ENCODE assay signal across 28 mouse cellular contexts in the genomic region with DNA sequence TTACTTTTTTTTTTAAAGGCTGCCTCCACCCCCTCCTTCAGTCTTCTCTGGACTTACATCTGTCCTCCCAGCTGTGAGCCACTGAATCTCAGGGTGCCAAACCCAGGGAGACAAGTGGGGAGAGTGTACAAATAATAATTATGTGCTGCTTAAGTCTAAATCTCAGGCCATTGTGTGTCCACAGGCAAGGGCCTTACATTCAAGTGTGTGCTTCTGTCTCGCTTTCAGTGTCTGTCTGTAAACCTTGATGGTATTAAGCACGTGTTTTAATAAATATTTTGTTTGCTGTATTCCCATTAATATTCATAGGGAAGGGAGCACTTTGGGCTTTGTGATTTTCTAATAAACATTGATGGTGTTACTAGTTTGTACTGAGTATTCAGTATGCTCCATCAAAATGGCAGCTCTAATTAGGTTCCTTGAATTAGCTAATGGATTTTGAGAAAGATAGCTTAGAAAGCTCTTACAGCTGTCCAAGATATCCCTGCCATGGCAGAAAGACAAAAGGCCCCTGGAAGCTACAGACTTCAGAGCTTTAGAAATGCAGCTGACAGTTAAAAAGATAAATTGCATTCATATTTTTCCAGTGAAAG.
DNase-seq lines count a peak whose midpoint lies in the region; ATAC-seq and TF ChIP-seq lines count a peak whose summit lies in the region.
"Had no signal": no experiment of that assay in that cellular context is flagged by ENCODE, and none has a peak within 500 bp of the region (broad histone marks: within the 10 kb centered on the region; RNA-seq: fewer than 3 reads in every experiment).

No protein-coding gene starts in this region.

- TF ChIP-seq CTCF in hindbrain, postnatal 0 days (IDR thresholded peaks at IDR 0.05; ENCODE audit: low read depth): no peak

- peak overlapping the region; percentile 51; the same call in 1 of the 2 replicates for H3K27ac ChIP-seq in forebrain, embryonic 12.5 days
- H3K27ac ChIP-seq in forebrain, embryonic 10.5 days: no peak overlapping the region
- H3K27ac ChIP-seq in hindbrain, embryonic 13.5 days: peak overlapping the region; percentile 75
- H3K27ac ChIP-seq in hindbrain, postnatal 0 days: no peak overlapping the region
- 0 out of 2 replicates have a peak overlapping the region, but pooled peaks have one; percentile 39 for H3K27ac ChIP-seq in neural tube, embryonic 13.5 days (replicated peaks)
- H3K27ac ChIP-seq: embryonic facial prominence, embryonic 12.5 days; hindbrain, embryonic 15.5 days; intestine, embryonic 15.5 days; layer of hippocampus, adult 2 months; left cerebral cortex, adult 2 months; limb, embryonic 12.5 days; liver, embryonic 15.5 days; lung, embryonic 15.5 days; midbrain, embryonic 13.5 days; stomach, postnatal 0 days had no signal

- H3K4me2 ChIP-seq in forebrain, embryonic 12.5 days: no peak overlapping the region
- H3K4me2 ChIP-seq in hindbrain, embryonic 13.5 days: no peak overlapping the region
- H3K4me2 ChIP-seq in hindbrain, postnatal 0 days (ENCODE audit: low read depth, low read length): no peak overlapping the region
- H3K4me2 ChIP-seq in neural tube, embryonic 13.5 days: no peak overlapping the region
- H3K4me2 ChIP-seq: embryonic facial prominence, embryonic 12.5 days; hindbrain, embryonic 15.5 days; intestine, embryonic 15.5 days; limb, embryonic 12.5 days; liver, embryonic 15.5 days; lung, embryonic 15.5 days; midbrain, embryonic 13.5 days had no signal

- H3K27me3 ChIP-seq in forebrain, embryonic 12.5 days: no peaks in the 10 kb centered on the region
- H3K27me3 ChIP-seq in forebrain, embryonic 10.5 days (ENCODE audit: poor library complexity, severe bottlenecking): no peaks in the 10 kb centered on the region
- no peaks in the 10 kb centered on the region for H3K27me3 ChIP-seq in hindbrain, embryonic 13.5 days
- no peaks in the 10 kb centered on the region for H3K27me3 ChIP-seq in hindbrain, postnatal 0 days (ENCODE audit: insufficient read depth, low read length)
- H3K27me3 ChIP-seq in neural tube, embryonic 13.5 days: no peaks in the 10 kb centered on the region
- H3K27me3 ChIP-seq: embryonic facial prominence, embryonic 12.5 days; hindbrain, embryonic 15.5 days; intestine, embryonic 15.5 days; limb, embryonic 12.5 days; liver, embryonic 15.5 days; lung, embryonic 15.5 days; midbrain, embryonic 13.5 days had no signal

- ATAC-seq in forebrain, embryonic 12.5 days (ENCODE audit: low FRiP score): peak; percentile 46
- ATAC-seq in hindbrain, embryonic 13.5 days (ENCODE audit: low FRiP score): no peak
- ATAC-seq in hindbrain, postnatal 0 days: no peak
- no peak for ATAC-seq in neural tube, embryonic 13.5 days (ENCODE audit: low read depth)
- ATAC-seq: intestine, embryonic 15.5 days; midbrain, embryonic 13.5 days had no signal

- no peak overlapping the region for H3K4me3 ChIP-seq in forebrain, embryonic 12.5 days (replicated peaks)
- no peak overlapping the region for H3K4me3 ChIP-seq in forebrain, embryonic 10.5 days
- H3K4me3 ChIP-seq in hindbrain, embryonic 13.5 days: no peak overlapping the region
- H3K4me3 ChIP-seq in hindbrain, postnatal 0 days (ENCODE audit: low read length): no peak overlapping the region
- H3K4me3 ChIP-seq in neural tube, embryonic 13.5 days: no peak overlapping the region
- H3K4me3 ChIP-seq: embryonic facial prominence, embryonic 12.5 days; hindbrain, embryonic 15.5 days; intestine, embryonic 15.5 days; layer of hippocampus, adult 2 months; left cerebral cortex, adult 2 months; limb, embryonic 12.5 days; liver, embryonic 15.5 days; lung, embryonic 15.5 days; midbrain, embryonic 13.5 days had no signal

- H3K9ac ChIP-seq in forebrain, embryonic 12.5 days: no peak overlapping the region
- no peak overlapping the region for H3K9ac ChIP-seq in hindbrain, embryonic 13.5 days
- no peak overlapping the region for H3K9ac ChIP-seq in hindbrain, postnatal 0 days (replicated peaks; ENCODE audit: low read length)
- H3K9ac ChIP-seq in neural tube, embryonic 13.5 days: no peak overlapping the region
- H3K9ac ChIP-seq: embryonic facial prominence, embryonic 12.5 days; hindbrain, embryonic 15.5 days; intestine, embryonic 15.5 days; limb, embryonic 12.5 days; liver, embryonic 15.5 days; lung, embryonic 15.5 days; midbrain, embryonic 13.5 days had no signal

- no peak for DNase-seq in forebrain, embryonic 10.5 days (ENCODE audit: extremely low spot score, low spot score)
- DNase-seq in hindbrain, postnatal 0 days (ENCODE audit: low spot score): no peak
- no peak for DNase-seq in neural tube, embryonic 10.5 days (ENCODE audit: extremely low spot score, low spot score)
- no peak for DNase-seq in gastrocnemius, postnatal 10 days
- DNase-seq: adrenal gland, adult 8-10 months; cerebellum, adult 8-10 months; cerebellum, postnatal 25 days; gastrocnemius, postnatal 14 days; heart, postnatal 14 days; kidney, adult 2 months; kidney, postnatal 36 days; right cerebral cortex, postnatal 4 days; thymus, adult 18-20 months; thymus, postnatal 25 days had no signal

- H3K4me1 ChIP-seq in forebrain, embryonic 12.5 days: peaks cover 8% of the 10 kb centered on the region
- peaks cover 9% of the 10 kb centered on the region; the same call in 1 of the 2 replicates for H3K4me1 ChIP-seq in forebrain, embryonic 10.5 days
- H3K4me1 ChIP-seq in hindbrain, embryonic 13.5 days (replicated peaks): peaks cover 7% of the 10 kb centered on the region
- no peaks in the 10 kb centered on the region for H3K4me1 ChIP-seq in hindbrain, postnatal 0 days (ENCODE audit: insufficient read depth, low read length)
- 0 out of 2 replicates have a peak, but pooled peaks cover 7% of the 10 kb centered on the region for H3K4me1 ChIP-seq in neural tube, embryonic 13.5 days (replicated peaks)
- H3K4me1 ChIP-seq: embryonic facial prominence, embryonic 12.5 days; intestine, embryonic 15.5 days; limb, embryonic 12.5 days; liver, embryonic 15.5 days; lung, embryonic 15.5 days had no signal

- no peaks in the 10 kb centered on the region for H3K9me3 ChIP-seq in forebrain, embryonic 12.5 days
- no peaks in the 10 kb centered on the region for H3K9me3 ChIP-seq in forebrain, embryonic 10.5 days
- H3K9me3 ChIP-seq in hindbrain, embryonic 13.5 days: no peaks in the 10 kb centered on the region
- no peaks in the 10 kb centered on the region for H3K9me3 ChIP-seq in hindbrain, postnatal 0 days (ENCODE audit: low read length)
- H3K9me3 ChIP-seq in neural tube, embryonic 13.5 days: no peaks in the 10 kb centered on the region
- H3K9me3 ChIP-seq: embryonic facial prominence, embryonic 12.5 days; G1E; hindbrain, embryonic 15.5 days; intestine, embryonic 15.5 days; limb, embryonic 12.5 days; liver, embryonic 15.5 days; lung, embryonic 15.5 days; midbrain, embryonic 13.5 days had no signal

- no peaks in the 10 kb centered on the region for H3K36me3 ChIP-seq in forebrain, embryonic 12.5 days (replicated peaks)
- H3K36me3 ChIP-seq in forebrain, embryonic 10.5 days (replicated peaks): no peaks in the 10 kb centered on the region
- H3K36me3 ChIP-seq in hindbrain, embryonic 13.5 days: no peaks in the 10 kb centered on the region
- H3K36me3 ChIP-seq in hindbrain, postnatal 0 days (ENCODE audit: insufficient read depth, low read length): no peaks in the 10 kb centered on the region
- no peaks in the 10 kb centered on the region for H3K36me3 ChIP-seq in neural tube, embryonic 13.5 days
- H3K36me3 ChIP-seq: embryonic facial prominence, embryonic 12.5 days; G1E; hindbrain, embryonic 15.5 days; intestine, embryonic 15.5 days; limb, embryonic 12.5 days; liver, embryonic 15.5 days; lung, embryonic 15.5 days; midbrain, embryonic 13.5 days had no signal

- 38% methylated on average over 2 of the region's 2 CpGs for WGBS in forebrain, embryonic 12.5 days
- 81% methylated on average over 2 of the region's 2 CpGs for WGBS in forebrain, embryonic 10.5 days
- 74% methylated on average over 2 of the region's 2 CpGs for WGBS in hindbrain, embryonic 13.5 days
- 75% methylated on average over 2 of the region's 2 CpGs for WGBS in hindbrain, postnatal 0 days
- 77% methylated on average over 2 of the region's 2 CpGs for WGBS in neural tube, embryonic 13.5 days

Comparison
In these comparisons a context has a peak if more than half of its experiments do, and no peak if none do; other contexts are left out.
1. H3K27ac ChIP-seq: peak in forebrain, embryonic 12.5 days (single experiment), hindbrain, embryonic 13.5 days (single experiment) and neural tube, embryonic 13.5 days (single experiment); none in forebrain, embryonic 10.5 days (single experiment) and hindbrain, postnatal 0 days (single experiment).